Mouse (Mus musculus) macrophage (primary cell): ENCODE results near the gene Trp53i11. TPM values are rescaled to one million over a fixed set of nuclear protein-coding genes. Genes with fewer than 3 reads are reported as not detected.

Source experiments
- H3K27ac ChIP-seq: fragments of 350-480 bp; formaldehyde crosslinking; 2 replicates; pipeline ENCODE4 v1.9.0; 2021
- H3K36me3 ChIP-seq: fragments of 350-480 bp; formaldehyde crosslinking; 2 replicates; pipeline ENCODE4 v1.9.0; 2021; ENCODE audit errors: inconsistent target
- H3K4me3 ChIP-seq: fragments of 350-480 bp; formaldehyde crosslinking; 2 replicates; pipeline ENCODE4 v1.9.0; 2021; ENCODE audit errors: inconsistent target
- H3K79me2 ChIP-seq: fragments of 350-480 bp; formaldehyde crosslinking; 2 replicates; pipeline ENCODE4 v1.9.0; 2021; ENCODE audit errors: inconsistent target
- WGBS: methylation state at CpG from one replicate; pipeline ENCODE4 v1.1.7; 2026; ENCODE audit warnings: inconsistent platforms; ENCODE audit not compliant: missing documents; 5-methylcytosine and 5-hydroxymethylcytosine counted together
- polyA plus RNA-seq: library from polyadenylated mRNA; stranded (reverse); fragments of 250-400 nt; gene quantifications from 3 replicates; pipeline ENCODE4 v1.2.4, GENCODE M21; 2018; ENCODE audit warnings: inconsistent platforms

Gene Trp53i11
- polyA plus RNA-seq, 1 experiment from 2014 or later = 0.30 TPM

- H3K4me3 ChIP-seq = no peak overlapping the region
- no peaks in the 10 kb centered on the region for H3K36me3 ChIP-seq
- no peaks in the 10 kb centered on the region for H3K79me2 ChIP-seq
- WGBS = 23% methylated on average over 2 of the region's 2 CpGs
- no peak overlapping the region for H3K27ac ChIP-seq
Observed at GRCm38 (mm10) chr2:93163317-93163716, 24.0 kb upstream of the Trp53i11 start.

- Histone ChIP-seq H3K79me2 (no peaks in the 10 kb centered on the region), H3K4me3 (no peak overlapping the region), H3K36me3 (no peaks in the 10 kb centered on the region), H3K27ac (no peak overlapping the region)
- 76% methylated on average over 6 of the region's 6 CpGs for WGBS
Observed at GRCm38 (mm10) chr2:93163750-93164335, 23.5 kb upstream of the Trp53i11 start.

DNA sequence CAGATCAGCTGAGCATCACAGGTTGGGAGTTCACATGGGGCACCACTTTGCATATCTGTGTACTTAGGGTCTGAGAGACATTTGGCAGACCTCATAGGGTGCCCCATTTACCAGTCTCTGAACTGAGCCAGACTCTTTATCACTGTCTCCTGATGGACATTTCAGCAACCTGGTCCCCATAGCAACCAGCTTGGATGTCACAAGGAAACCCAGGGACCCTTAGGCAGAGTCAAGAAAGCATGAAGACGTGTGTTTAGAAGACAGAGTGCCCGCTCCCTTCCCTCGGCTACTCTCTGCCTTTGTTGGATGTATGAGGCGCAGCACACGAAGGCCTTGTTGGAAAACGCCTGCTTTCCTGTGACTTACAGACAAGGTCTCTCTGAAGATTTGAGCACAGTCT lies 21.1 kb upstream of the Trp53i11 start:
- Histone ChIP-seq H3K4me3 (no peak overlapping the region), H3K36me3 (no peaks in the 10 kb centered on the region), H3K79me2 (no peaks in the 10 kb centered on the region), H3K27ac (no peak overlapping the region)
- 92% methylated on average over 6 of the region's 6 CpGs for WGBS

DNA sequence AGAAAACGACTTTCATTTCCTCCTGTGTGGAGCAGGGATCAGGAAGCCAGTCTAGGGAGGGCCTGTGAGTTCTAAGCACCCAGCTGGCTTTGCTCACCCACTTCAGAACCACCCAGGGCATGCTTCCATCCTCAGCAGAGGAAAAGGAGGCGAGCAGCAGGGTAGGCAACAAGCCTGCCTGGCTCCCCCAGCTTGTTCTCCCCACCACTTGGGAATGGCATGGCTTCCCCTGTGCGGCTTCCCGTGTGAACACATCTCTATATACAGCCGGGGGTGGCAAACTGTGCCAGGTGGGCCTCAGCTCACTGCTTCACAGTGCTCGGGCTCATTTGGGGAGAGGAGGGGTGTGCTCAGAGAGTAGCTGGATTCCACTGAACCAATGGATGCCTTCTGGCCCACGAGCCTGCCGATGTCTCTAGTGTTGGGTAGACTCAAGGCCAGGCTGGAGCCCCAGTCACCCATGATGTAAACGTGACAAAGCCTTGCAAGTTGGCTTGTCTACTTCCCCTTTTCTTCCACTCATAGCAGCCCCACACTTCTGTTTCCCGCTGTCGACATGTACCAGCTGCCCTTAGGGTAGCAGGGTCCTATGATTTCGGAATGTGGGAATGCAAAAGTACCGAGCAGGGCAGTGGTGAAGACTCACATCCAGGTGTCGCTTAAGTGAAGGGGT lies 20.5 kb upstream of the Trp53i11 start:
- Histone ChIP-seq H3K27ac (no peak overlapping the region), H3K4me3 (no peak overlapping the region), H3K79me2 (no peaks in the 10 kb centered on the region), H3K36me3 (no peaks in the 10 kb centered on the region)
- WGBS = 34% methylated on average over 14 of the region's 14 CpGs

GRCm38 (mm10) chr2:93170156-93170844 lies 17.0 kb upstream of the Trp53i11 start:
- Histone ChIP-seq H3K79me2 (no peaks in the 10 kb centered on the region), H3K27ac (no peak overlapping the region), H3K36me3 (no peaks in the 10 kb centered on the region), H3K4me3 (no peak overlapping the region)
- 87% methylated on average over 19 of the region's 19 CpGs for WGBS

GRCm38 (mm10) chr2:93170845-93171200 lies 16.5 kb upstream of the Trp53i11 start:
- Histone ChIP-seq H3K27ac (no peak overlapping the region), H3K4me3 (no peak overlapping the region), H3K36me3 (no peaks in the 10 kb centered on the region), H3K79me2 (no peaks in the 10 kb centered on the region)
- whole genome bisulfite sequencing = 94% methylated on average over 5 of the region's 5 CpGs

- no peak overlapping the region for H3K27ac ChIP-seq
- WGBS = 88% methylated on average over 6 of the region's 6 CpGs
- H3K79me2 ChIP-seq = no peaks in the 10 kb centered on the region
- H3K4me3 ChIP-seq = no peak overlapping the region
- H3K36me3 ChIP-seq = no peaks in the 10 kb centered on the region
Observed at GRCm38 (mm10) chr2:93171929-93172328, 15.4 kb upstream of the Trp53i11 start.

DNA sequence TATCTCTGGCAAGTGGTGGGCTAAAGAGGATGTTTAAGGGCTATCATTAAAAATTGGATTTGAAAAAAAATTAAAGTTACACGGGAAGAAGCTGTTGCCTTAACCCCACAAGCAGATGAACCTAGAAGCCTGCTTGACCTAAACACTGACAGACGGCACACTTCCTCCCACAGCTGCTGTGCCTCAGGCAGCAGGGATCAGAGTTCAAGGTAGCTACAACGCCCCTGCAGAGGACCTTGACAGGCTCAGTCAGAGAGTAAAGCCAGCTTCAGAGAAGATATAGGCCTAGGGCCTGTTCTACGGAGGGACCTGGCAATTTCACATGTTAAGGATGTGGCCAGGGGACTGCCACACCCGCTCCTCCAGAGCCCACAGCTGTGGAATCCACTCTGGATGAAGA lies 14.9 kb upstream of the Trp53i11 start:
- WGBS = 56% methylated on average over 5 of the region's 5 CpGs
- Histone ChIP-seq H3K27ac (no peak overlapping the region), H3K79me2 (no peaks in the 10 kb centered on the region), H3K4me3 (no peak overlapping the region), H3K36me3 (no peaks in the 10 kb centered on the region)

GRCm38 (mm10) chr2:93174159-93174558 lies 13.2 kb upstream of the Trp53i11 start:
- Histone ChIP-seq H3K79me2 (no peaks in the 10 kb centered on the region), H3K27ac (no peak overlapping the region), H3K4me3 (no peak overlapping the region), H3K36me3 (no peaks in the 10 kb centered on the region)
- 82% methylated on average over 5 of the region's 5 CpGs for WGBS

- H3K4me3 ChIP-seq = no peak overlapping the region
- H3K27ac ChIP-seq = no peak overlapping the region
- 88% methylated on average over 5 of the region's 5 CpGs for WGBS
- no peaks in the 10 kb centered on the region for H3K79me2 ChIP-seq
- H3K36me3 ChIP-seq = no peaks in the 10 kb centered on the region
Observed at GRCm38 (mm10) chr2:93175278-93175677, 12.1 kb upstream of the Trp53i11 start.

DNA sequence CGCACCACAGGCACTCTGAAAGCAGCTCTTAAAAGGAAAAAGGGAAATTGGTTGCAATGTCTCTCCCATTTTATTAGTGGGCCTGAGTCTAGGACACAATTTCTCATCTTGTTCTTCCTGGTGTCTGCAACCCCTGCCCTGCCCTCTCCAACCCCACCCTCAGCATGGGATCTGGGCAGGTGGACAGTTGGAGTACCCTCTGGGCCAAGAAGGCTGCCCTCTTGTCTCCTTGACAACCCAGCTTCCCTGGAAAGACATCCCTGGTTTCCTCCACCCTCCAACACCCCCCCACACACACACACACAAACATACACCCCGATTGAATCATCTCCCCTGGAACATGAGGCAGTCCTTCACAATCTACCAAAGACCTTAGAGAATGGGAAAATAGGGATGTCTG lies 11.6 kb upstream of the Trp53i11 start:
- Histone ChIP-seq H3K36me3 (no peaks in the 10 kb centered on the region), H3K79me2 (no peaks in the 10 kb centered on the region), H3K27ac (no peak overlapping the region), H3K4me3 (no peak overlapping the region)
- 86% methylated on average over 2 of the region's 2 CpGs for WGBS

DNA sequence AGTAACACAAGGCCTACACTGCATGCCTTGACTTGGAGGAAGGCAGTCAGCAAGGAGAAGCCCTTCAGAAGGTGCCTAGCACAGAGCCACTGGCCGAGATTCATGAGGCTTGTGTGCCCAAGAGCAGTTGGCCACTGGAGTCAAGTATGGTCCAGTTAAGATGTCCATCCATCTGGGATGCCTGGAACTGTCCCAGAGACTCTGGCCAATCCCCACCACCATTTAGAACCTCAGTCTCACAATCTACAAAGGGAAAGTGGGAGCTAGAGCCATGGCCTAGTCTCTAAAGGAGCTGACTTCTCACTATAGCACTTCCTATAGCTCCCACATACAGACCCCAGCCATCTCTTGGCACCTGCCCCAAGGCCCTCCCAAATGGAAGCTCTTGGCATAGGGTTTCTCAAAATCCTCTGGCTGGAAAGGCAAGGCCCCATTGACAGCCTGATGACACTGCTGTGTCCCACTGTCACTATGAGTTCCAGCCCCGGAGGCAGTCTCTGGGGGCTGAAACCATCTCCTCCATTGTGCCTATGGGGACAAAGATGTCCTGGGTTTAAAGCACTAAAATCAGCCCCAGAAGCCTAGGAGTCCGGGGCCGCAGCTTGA lies 11.1 kb upstream of the Trp53i11 start:
- Histone ChIP-seq H3K79me2 (no peaks in the 10 kb centered on the region), H3K36me3 (no peaks in the 10 kb centered on the region), H3K27ac (no peak overlapping the region), H3K4me3 (no peak overlapping the region)
- 81% methylated on average over 4 of the region's 4 CpGs for WGBS

DNA sequence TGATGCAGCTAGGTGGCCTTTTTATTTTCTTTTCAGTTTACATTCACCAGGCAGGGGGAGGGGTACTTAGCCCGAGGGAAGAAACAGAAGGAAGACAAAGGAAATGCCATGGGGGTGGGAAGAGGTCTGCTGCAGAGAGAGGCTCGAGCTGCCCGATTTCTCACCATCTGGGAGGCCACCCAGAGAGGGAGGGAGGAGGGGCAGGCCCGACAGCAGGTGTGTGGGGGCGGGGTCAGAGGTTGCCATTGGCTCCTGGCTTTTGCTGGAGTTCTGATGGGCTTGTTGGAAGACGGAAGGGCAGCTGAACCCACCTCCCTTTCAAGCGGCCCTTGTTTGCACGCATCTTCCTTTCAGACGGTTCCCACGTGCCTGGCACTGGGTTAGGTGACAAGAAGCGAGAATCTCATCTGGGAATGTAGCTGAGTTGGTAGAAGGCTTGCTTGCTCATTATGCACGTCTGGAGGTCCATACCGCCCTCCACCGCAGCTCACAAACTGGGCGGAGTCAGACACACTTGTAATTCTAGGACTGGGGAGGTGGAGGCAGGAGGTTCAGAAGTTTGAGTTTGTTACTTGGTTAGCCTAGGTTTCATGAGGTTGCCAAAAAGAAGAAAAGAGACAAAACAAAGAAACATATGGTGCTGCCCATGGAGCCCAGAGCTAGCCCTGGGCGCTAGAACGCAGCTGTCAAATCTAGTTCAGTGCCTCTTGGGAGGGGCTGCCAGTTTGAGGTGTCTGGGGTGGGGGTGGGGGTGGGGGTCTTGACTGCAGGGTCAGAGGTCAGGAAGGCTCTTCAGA lies 10.3 kb upstream of the Trp53i11 start:
- no peak overlapping the region for H3K27ac ChIP-seq
- H3K79me2 ChIP-seq = no peaks in the 10 kb centered on the region
- WGBS = 50% methylated on average over 16 of the region's 17 CpGs
- no peaks in the 10 kb centered on the region for H3K36me3 ChIP-seq
- H3K4me3 ChIP-seq = no peak overlapping the region

- no peak overlapping the region for H3K27ac ChIP-seq
- H3K4me3 ChIP-seq = no peak overlapping the region
- 89% methylated on average over 20 of the region's 20 CpGs for WGBS
- no peaks in the 10 kb centered on the region for H3K79me2 ChIP-seq
- H3K36me3 ChIP-seq = no peaks in the 10 kb centered on the region
Observed at GRCm38 (mm10) chr2:93177668-93178312, 9.6 kb upstream of the Trp53i11 start.
